Mouse (Mus musculus): ENCODE results near the gene Prr5l.
A peak's percentile ranks its signal among the peaks of the same experiment; 100 is the strongest.

Prr5l gene

DNA sequence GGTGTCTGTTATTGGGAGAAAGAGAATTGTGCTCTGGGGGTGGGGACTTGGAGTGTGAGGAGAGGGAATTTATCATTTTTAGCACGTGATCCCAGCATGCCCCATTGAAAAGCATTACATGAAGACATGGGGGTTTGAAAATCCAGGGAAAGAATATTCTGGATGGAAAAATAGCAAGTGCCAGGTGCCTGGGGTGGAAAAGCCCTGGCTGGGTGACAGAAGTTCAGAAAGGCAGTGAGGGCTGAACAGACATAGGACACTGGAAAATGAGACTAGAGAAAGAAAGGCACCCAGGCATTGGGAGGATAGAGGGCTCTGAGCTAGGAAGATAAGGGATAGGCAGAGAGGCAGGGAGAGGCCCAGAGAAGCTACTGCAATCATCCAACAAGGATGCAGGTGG is 62.0 kb downstream of the Prr5l start:
- no peak for DNase-seq

DNA sequence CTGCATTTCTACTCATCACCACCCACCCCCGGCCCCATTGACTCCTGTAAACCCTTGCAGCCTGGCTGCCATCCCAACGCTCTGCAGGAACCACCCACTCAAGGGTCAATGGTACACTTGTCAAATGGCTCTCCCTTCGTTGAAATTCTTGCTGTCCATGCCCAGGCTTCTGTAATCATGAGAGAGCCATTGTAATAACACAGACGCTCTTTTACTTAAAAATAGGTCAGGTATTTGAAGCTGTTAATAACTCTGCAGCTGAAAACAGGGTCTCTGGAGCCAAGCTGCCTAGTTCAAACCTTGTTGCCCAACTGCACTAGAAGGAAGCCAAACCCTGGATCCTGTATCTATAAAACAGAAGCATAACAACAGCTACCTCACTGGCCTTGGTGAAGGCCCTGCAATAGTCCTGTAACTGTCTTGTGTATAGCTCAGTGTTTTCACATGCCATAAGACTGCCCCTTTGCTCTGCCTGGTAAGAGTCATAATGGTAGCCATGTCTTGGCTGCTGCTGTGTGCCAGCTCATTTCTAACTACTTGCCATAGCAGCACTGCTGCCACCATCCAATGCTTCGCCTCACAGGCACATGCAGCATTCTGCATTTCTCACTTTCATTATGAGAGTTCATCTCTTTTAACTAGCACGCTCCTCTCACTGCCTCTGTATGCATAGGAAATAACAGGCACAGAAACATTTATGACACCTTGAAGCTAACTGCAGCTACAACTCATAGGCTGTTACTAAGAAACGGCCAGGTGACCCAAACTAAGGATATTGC is 63.7 kb downstream of the Prr5l start:
- DNase-seq: no peak

DNA sequence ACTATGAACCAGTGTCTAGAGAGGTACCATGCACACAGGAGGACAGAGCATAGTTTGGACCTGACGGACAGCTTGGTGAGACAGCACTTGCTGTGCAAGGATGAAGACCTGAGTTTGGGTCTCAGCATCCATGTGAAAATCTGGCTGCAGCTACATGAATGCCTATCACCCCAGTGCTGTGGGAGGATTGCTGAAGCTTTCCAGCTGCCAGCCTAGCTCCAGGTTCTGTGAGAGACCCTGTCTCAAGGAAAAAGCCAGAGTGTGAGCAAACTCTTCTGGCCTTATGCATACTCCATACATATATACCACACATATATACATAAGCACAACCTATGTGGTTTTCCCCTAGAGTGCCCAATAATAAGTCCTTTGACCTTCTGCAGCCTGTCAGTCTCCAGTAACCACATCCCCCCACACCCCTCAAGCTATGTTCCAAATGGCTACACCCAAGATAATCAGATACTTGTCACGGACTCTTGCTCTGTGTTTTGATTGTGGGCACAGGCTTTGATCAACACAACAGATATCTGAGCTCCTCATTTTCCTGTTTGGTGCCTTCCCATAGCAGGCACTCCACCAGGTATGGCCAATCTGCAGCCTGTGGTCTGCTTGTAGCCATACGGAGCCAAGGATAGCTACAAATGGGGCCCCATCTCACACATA is 66.0 kb downstream of the Prr5l start:
- no peak for DNase-seq

GRCm38 (mm10) chr2:101815250-101815934 is 67.4 kb downstream of the Prr5l start:
- DNase-seq: peak in 1 of 2 experiments; percentile 58

DNA sequence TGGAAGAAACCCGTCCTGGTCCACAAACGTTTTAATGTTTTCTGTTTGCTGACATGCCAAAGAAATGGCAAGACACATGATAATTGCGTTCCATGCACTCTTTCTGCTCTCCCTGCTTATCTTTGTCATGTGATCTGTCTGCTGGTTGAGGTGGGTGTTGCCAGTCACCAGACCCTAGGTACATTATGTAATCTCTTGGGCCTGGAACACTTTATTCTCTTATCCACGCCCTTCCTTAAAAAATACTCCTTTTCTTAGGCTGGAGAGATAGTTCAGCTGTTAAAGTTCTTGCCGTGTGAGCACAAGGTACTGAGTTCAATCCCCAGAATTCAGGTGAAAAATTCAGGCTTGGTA is 68.6 kb downstream of the Prr5l start:
- DNase-seq: no peak

DNA sequence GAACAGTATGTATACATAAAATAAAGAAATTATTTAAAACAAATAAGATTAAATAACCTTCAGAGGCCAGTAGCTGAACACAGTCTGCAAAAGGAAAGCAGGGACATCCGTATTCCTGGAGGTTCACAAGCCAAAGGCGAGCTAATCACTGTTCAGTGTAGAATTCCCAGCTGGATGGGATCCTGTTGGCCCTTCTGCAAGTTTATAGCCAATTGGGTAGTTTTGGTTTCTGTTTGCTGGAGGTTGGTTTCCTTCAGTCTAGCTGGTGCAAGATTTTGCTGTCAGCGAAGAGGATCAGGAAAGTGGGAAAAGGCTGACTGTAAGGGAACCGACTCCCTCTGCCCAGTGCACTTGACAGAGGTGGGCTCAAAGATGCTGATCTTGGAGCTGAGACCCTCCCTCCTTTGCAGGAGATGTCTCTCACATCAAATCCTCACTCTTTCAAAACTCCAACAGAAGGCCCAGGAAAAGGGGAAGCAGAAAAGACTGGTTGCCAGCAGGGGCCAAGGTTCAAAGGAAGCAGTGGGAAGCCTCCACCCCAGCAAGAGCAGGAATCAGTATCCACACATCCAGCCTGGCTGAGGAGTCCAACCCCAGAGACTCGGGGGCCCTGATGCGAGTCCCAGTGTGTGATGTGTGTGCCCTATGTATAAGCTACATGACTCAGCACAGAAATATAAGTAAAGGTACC is 69.1 kb downstream of the Prr5l start:
- no peak for DNase-seq

- no peak for DNase-seq
These were observed 70.9 kb downstream of the Prr5l start for GRCm38 (mm10) chr2:101811925-101812324.

GRCm38 (mm10) chr2:101810774-101811173 is 72.1 kb downstream of the Prr5l start:
- no peak for DNase-seq

DNA sequence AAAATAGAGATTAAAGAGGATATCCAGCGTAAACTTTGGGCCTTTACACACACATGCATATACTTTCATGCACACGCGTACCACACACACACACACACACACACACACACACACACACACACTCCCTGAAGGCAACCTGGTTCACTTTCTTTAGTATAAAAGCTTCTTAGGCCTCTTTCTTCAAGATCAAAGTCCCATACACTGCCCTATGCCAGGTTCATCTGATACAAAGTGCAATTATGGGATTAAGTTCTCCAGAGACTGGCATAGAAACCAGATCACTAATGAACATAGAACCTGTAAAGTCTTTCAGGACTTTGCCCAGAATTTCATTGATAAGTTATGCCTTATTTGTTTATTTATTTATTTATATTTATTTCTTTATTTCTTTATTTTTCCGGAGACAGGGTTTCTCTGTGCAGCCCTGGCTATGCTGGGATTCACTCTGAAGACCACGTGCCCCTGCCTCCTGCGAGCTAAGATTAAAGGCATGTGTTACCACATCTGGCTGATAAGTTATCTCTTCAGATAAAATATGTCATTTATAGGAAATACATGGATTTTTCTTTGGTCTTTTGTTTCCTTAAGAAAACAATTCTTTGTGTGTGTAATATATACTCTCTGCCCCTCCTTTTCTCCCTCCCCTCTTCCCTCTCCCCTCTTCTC is 73.1 kb downstream of the Prr5l start:
- no peak for DNase-seq

- no peak for DNase-seq
These were observed 75.1 kb downstream of the Prr5l start for GRCm38 (mm10) chr2:101807756-101808155.

DNA sequence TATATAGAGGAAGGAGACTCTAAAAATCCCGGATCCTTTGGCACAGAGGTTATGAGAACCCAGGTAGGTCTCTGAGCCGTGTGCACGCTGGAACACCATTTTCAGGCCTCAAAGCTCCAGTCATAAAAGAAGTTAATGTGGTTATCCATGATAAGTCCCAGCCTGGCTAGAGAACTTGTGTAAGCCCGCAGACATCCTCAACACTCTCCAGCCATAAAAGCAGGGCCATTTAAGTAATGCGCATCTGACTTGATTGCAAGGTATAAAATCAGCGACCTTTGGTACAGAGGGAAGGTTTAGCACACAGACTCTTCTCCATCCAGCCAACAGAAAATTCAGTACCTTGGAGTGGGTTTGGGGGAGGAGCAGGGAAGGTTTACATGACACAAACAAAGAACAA is 80.6 kb downstream of the Prr5l start:
- no peak for DNase-seq

DNA sequence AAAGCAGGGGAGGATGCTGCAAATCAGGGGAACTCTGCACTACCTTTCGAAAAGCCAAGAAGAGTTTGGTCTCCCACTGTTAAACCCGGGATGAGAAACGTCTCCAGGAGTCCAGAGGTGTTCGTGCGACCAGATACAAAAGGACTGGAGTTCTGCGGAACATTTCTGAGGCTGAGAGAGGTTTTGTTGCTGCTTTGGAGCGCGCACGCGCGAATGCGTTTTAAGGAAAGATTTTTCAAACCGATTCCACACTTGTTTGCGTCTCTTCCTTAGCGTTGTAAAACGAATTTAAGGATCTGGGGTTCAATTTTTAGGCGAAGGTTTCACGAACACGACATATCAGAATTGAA is 85.0 kb downstream of the Prr5l start:
- no peak for DNase-seq

- peak in 1 of 2 experiments; percentile 10 for DNase-seq
These were observed 85.5 kb downstream of the Prr5l start for GRCm38 (mm10) chr2:101797166-101797900.

GRCm38 (mm10) chr2:101796287-101797115 is 86.3 kb downstream of the Prr5l start:
- DNase-seq: peak; percentile 24 to 67

- DNase-seq: no peak
These were observed 90.7 kb downstream of the Prr5l start for GRCm38 (mm10) chr2:101792130-101792529.

- no peak for DNase-seq
These were observed 99.6 kb downstream of the Prr5l start for GRCm38 (mm10) chr2:101783255-101783654.

GRCm38 (mm10) chr2:101781357-101781777 is 101.5 kb downstream of the Prr5l start:
- DNase-seq: no peak

DNA sequence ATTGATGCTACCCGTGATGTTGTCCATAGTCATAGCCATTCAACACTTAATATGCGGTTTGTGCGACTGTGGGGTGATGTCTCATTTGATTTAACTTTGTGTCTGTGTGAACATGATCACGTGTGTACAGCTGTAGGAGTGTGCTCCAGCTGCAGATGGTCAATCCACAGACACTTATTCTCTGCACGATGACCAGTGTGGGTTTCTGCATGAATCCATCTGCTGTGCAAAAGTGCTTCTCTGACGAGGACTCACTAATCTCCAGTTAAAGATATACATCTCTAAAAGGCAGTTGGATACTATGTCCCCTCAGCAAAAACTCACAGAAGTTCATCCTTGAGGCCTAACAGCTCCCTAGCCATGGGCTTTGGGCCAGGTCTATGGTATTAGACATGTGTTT is 104.7 kb downstream of the Prr5l start:
- DNase-seq: no peak

- DNase-seq: no peak
These were observed 119.3 kb downstream of the Prr5l start for GRCm38 (mm10) chr2:101763503-101763902.

- no peak for DNase-seq
These were observed 119.9 kb downstream of the Prr5l start for GRCm38 (mm10) chr2:101762955-101763386.

- DNase-seq: no peak
These were observed 120.4 kb downstream of the Prr5l start for GRCm38 (mm10) chr2:101762405-101762804.

Data from spleen, adult 18-20 months (tissue).